ENCODE assay signal across 34 mouse cellular contexts in the genomic region with DNA sequence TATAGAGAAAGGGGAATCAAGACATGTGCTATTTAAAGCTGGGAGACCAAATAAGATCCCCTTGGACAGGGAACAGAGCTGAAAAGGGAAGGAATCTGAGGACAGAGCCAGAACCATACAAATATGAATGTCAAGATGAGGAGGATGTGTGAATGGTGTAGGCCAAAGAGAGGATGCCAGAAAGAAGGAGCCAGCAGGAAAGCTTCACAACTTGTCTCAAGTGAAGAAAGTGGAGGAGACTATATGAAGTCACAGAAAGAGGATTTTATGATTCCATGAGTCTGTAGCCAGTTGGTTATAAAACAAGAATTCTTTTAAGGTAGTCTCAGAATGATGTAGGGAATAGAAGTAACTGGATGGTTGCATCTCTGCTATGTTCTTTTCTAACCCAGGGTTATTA.
DNase-seq lines count a peak whose midpoint lies in the region; ATAC-seq and TF ChIP-seq lines count a peak whose summit lies in the region.
"Had no signal": no experiment of that assay in that cellular context is flagged by ENCODE, and none has a peak within 500 bp of the region (broad histone marks: within the 10 kb centered on the region; RNA-seq: fewer than 3 reads in every experiment).

No protein-coding gene starts in this region.

- no peaks in the 10 kb centered on the region for H3K36me3 ChIP-seq in forebrain, postnatal 0 days (ENCODE audit: insufficient read depth)
- H3K36me3 ChIP-seq in forebrain, embryonic 15.5 days, result no peaks in the 10 kb centered on the region
- no peaks in the 10 kb centered on the region for H3K36me3 ChIP-seq in midbrain, embryonic 11.5 days (ENCODE audit: control insufficient read depth, insufficient read depth, low read length)
- no peaks in the 10 kb centered on the region for H3K36me3 ChIP-seq in midbrain, embryonic 10.5 days
- H3K36me3 ChIP-seq: embryonic facial prominence, embryonic 12.5 days; heart, embryonic 12.5 days; limb, embryonic 13.5 days; lung, embryonic 15.5 days; midbrain, embryonic 13.5 days; neural tube, embryonic 13.5 days had no signal

- H3K27me3 ChIP-seq in forebrain, postnatal 0 days (ENCODE audit: insufficient read depth, low read length), result no peaks in the 10 kb centered on the region
- no peaks in the 10 kb centered on the region for H3K27me3 ChIP-seq in forebrain, embryonic 15.5 days
- H3K27me3 ChIP-seq in midbrain, embryonic 11.5 days (ENCODE audit: control insufficient read depth, insufficient read depth, low read length), result no peaks in the 10 kb centered on the region
- H3K27me3 ChIP-seq in midbrain, embryonic 10.5 days (ENCODE audit: low read depth, poor library complexity, severe bottlenecking), result no peaks in the 10 kb centered on the region
- H3K27me3 ChIP-seq: CH12.LX; embryonic facial prominence, embryonic 12.5 days; heart, embryonic 12.5 days; limb, embryonic 13.5 days; lung, embryonic 15.5 days; midbrain, embryonic 13.5 days; neural tube, embryonic 13.5 days had no signal

- no peak overlapping the region for H3K4me3 ChIP-seq in forebrain, postnatal 0 days (ENCODE audit: low read depth, low read length)
- no peak overlapping the region for H3K4me3 ChIP-seq in forebrain, embryonic 15.5 days
- no peak overlapping the region for H3K4me3 ChIP-seq in midbrain, embryonic 11.5 days (ENCODE audit: low read depth, low read length)
- H3K4me3 ChIP-seq in midbrain, embryonic 10.5 days, result no peak overlapping the region
- H3K4me3 ChIP-seq: embryonic facial prominence, embryonic 12.5 days; gastrocnemius, adult 2 months; heart, adult 2 months; heart, embryonic 12.5 days; limb, embryonic 13.5 days; lung, embryonic 15.5 days; midbrain, embryonic 13.5 days; neural tube, embryonic 13.5 days had no signal

- no peaks in the 10 kb centered on the region for H3K9me3 ChIP-seq in forebrain, postnatal 0 days (ENCODE audit: low read length)
- H3K9me3 ChIP-seq in forebrain, embryonic 15.5 days, result no peaks in the 10 kb centered on the region
- H3K9me3 ChIP-seq in midbrain, embryonic 11.5 days (ENCODE audit: control insufficient read depth, low read length), result no peaks in the 10 kb centered on the region
- no peaks in the 10 kb centered on the region for H3K9me3 ChIP-seq in midbrain, embryonic 10.5 days (replicated peaks)
- H3K9me3 ChIP-seq: embryonic facial prominence, embryonic 12.5 days; heart, embryonic 12.5 days; limb, embryonic 13.5 days; lung, embryonic 15.5 days; midbrain, embryonic 13.5 days; neural tube, embryonic 13.5 days had no signal

- peak; percentile 6 for DNase-seq in forebrain, postnatal 0 days
- DNase-seq in midbrain, embryonic 11.5 days (ENCODE audit: low spot score, missing footprints), result peak; percentile 71
- DNase-seq in midbrain, embryonic 10.5 days (ENCODE audit: low spot score), result no peak
- peak; percentile 83 for DNase-seq in brain, adult 2 months (ENCODE audit: low read depth, low spot score)
- DNase-seq in left cerebral cortex, adult 9 months (ENCODE audit: low spot score in 2 of 2), result peak; percentile 22 to 34
- no peak for DNase-seq in ovary, postnatal 10 days (ENCODE audit: low spot score)
- DNase-seq in thymus, postnatal 4 days, result no peak
- DNase-seq: adrenal gland, adult 2 months; adrenal gland, postnatal 36 days; cerebellum, adult 9-11 months; embryo, embryonic 11 days; gastrocnemius, adult 2 months; gastrocnemius, postnatal 36 days; heart, adult 2 months; kidney, adult 9 months; kidney, postnatal 10 days; layer of hippocampus, adult 9-11 months; lung, postnatal 36 days; spleen, adult 18-20 months; thymus, adult 2 months had no signal

- H3K4me2 ChIP-seq in forebrain, postnatal 0 days (ENCODE audit: low read depth), result no peak overlapping the region
- no peak overlapping the region for H3K4me2 ChIP-seq in forebrain, embryonic 15.5 days (replicated peaks)
- no peak overlapping the region for H3K4me2 ChIP-seq in midbrain, embryonic 11.5 days
- H3K4me2 ChIP-seq: embryonic facial prominence, embryonic 12.5 days; heart, embryonic 12.5 days; hindbrain, embryonic 14.5 days; limb, embryonic 13.5 days; liver, embryonic 11.5 days; lung, embryonic 15.5 days; midbrain, embryonic 13.5 days; neural tube, embryonic 13.5 days had no signal

- peak; percentile 23; the same call in 1 of the 2 replicates for ATAC-seq in forebrain, postnatal 0 days
- ATAC-seq in forebrain, embryonic 15.5 days (replicated peaks), result no peak
- ATAC-seq in midbrain, embryonic 11.5 days (ENCODE audit: low FRiP score), result no peak
- ATAC-seq: activated CD4-positive, CD25-positive, alpha-beta regulatory T cell, adult 4 months; forebrain, embryonic 14.5 days; intestine, postnatal 0 days; midbrain, embryonic 13.5 days had no signal

- H3K4me1 ChIP-seq in forebrain, postnatal 0 days (ENCODE audit: insufficient read depth), result no peaks in the 10 kb centered on the region
- H3K4me1 ChIP-seq in forebrain, embryonic 15.5 days, result no peaks in the 10 kb centered on the region
- H3K4me1 ChIP-seq in midbrain, embryonic 11.5 days (ENCODE audit: control insufficient read depth, insufficient read depth, low read length), result no peaks in the 10 kb centered on the region
- no peaks in the 10 kb centered on the region for H3K4me1 ChIP-seq in midbrain, embryonic 10.5 days
- H3K4me1 ChIP-seq: embryonic facial prominence, embryonic 12.5 days; heart, embryonic 12.5 days; limb, embryonic 13.5 days; lung, embryonic 15.5 days; midbrain, embryonic 13.5 days; neural tube, embryonic 13.5 days had no signal

- no peak for TF ChIP-seq CTCF in forebrain, postnatal 0 days (IDR thresholded peaks at IDR 0.05; ENCODE audit: low read depth)

- no peak overlapping the region for H3K9ac ChIP-seq in forebrain, postnatal 0 days
- no peak overlapping the region for H3K9ac ChIP-seq in forebrain, embryonic 15.5 days (replicated peaks)
- H3K9ac ChIP-seq in midbrain, embryonic 11.5 days (ENCODE audit: low read length), result no peak overlapping the region
- H3K9ac ChIP-seq: embryonic facial prominence, embryonic 12.5 days; heart, embryonic 12.5 days; hindbrain, embryonic 14.5 days; limb, embryonic 13.5 days; lung, embryonic 15.5 days; midbrain, embryonic 13.5 days; neural tube, embryonic 13.5 days had no signal

- H3K27ac ChIP-seq in forebrain, postnatal 0 days (ENCODE audit: low read depth, low read length), result no peak overlapping the region
- no peak overlapping the region for H3K27ac ChIP-seq in forebrain, embryonic 15.5 days (replicated peaks)
- no peak overlapping the region for H3K27ac ChIP-seq in midbrain, embryonic 11.5 days (ENCODE audit: low read depth, low read length)
- H3K27ac ChIP-seq in midbrain, embryonic 10.5 days (replicated peaks), result no peak overlapping the region
- H3K27ac ChIP-seq: embryonic facial prominence, embryonic 12.5 days; gastrocnemius, adult 2 months; heart, adult 2 months; hindbrain, embryonic 14.5 days; limb, embryonic 13.5 days; lung, embryonic 15.5 days; midbrain, embryonic 13.5 days; neural tube, embryonic 13.5 days; stomach, postnatal 0 days had no signal

Comparison
In these comparisons a context has a peak if more than half of its experiments do, and no peak if none do; other contexts are left out.
1. DNase-seq: peak in forebrain, postnatal 0 days (single experiment), midbrain, embryonic 11.5 days (single experiment), brain, adult 2 months (single experiment) and left cerebral cortex, adult 9 months (2 of 2); none in midbrain, embryonic 10.5 days (single experiment), ovary, postnatal 10 days (single experiment) and thymus, postnatal 4 days (single experiment).